Mouse (Mus musculus) megakaryocyte-erythroid progenitor cell, adult 5-6 weeks (primary cell): ENCODE data around the gene Vps37c. TPM values are rescaled to one million over a fixed set of nuclear protein-coding genes. Genes with fewer than 3 reads are reported as not detected.

ENCODE experiments used
- ATAC-seq: replicated peaks from 2 replicates; pipeline ENCODE4 v1.8.0; 2016; ENCODE audit warnings: mild to moderate bottlenecking, inconsistent platforms; ENCODE audit not compliant: severe bottlenecking, poor library complexity, low FRiP score, low TSS enrichment
- total RNA-seq, 2 experiments: library from RNA; stranded (forward) in 1 of 2; stranded (reverse) in 1 of 2; fragments of 200-1000, 215-1000 nt in 1 of 2; fragments of >200 nt in 1 of 2; fragmentation: Nextera tagmentation in 1 of 2; gene quantifications; 2 replicates each; pipeline ENCODE4 v1.2.3; 2014 to 2017

Vps37c gene
- total RNA-seq, 2 experiments from 2014 or later = 6.9 to 20.2 TPM

GRCm38 (mm10) chr19:10733501-10734127 lies 45.1 kb downstream of the Vps37c start:
- no peak for ATAC-seq

GRCm38 (mm10) chr19:10734554-10734953 lies 46.0 kb downstream of the Vps37c start:
- no peak for ATAC-seq

GRCm38 (mm10) chr19:10735061-10735460 lies 46.5 kb downstream of the Vps37c start:
- ATAC-seq = no peak

- no peak for ATAC-seq
Measured at GRCm38 (mm10) chr19:10735861-10736260, 47.3 kb downstream of the Vps37c start.

GRCm38 (mm10) chr19:10738038-10738437 lies 49.5 kb downstream of the Vps37c start:
- ATAC-seq = no peak

- ATAC-seq = no peak
Measured at GRCm38 (mm10) chr19:10738811-10739210, 50.3 kb downstream of the Vps37c start, which contains the start of gene Cd5. TSS of gene Cd5 (minus strand) at chr19:10739002.

GRCm38 (mm10) chr19:10739916-10740315 lies 51.4 kb downstream of the Vps37c start:
- ATAC-seq = no peak

GRCm38 (mm10) chr19:10740641-10741440 lies 52.3 kb downstream of the Vps37c start:
- ATAC-seq = no peak

GRCm38 (mm10) chr19:10742145-10742544 lies 53.6 kb downstream of the Vps37c start:
- ATAC-seq = no peak

- no peak for ATAC-seq
Measured at GRCm38 (mm10) chr19:10742565-10742964, 54.0 kb downstream of the Vps37c start.

- no peak for ATAC-seq
Measured at GRCm38 (mm10) chr19:10747182-10747581, 58.6 kb downstream of the Vps37c start.

GRCm38 (mm10) chr19:10747718-10748117 lies 59.2 kb downstream of the Vps37c start:
- ATAC-seq = no peak

GRCm38 (mm10) chr19:10748401-10749102 lies 60.0 kb downstream of the Vps37c start:
- no peak for ATAC-seq

GRCm38 (mm10) chr19:10749295-10749694 lies 60.8 kb downstream of the Vps37c start:
- ATAC-seq = no peak

GRCm38 (mm10) chr19:10750161-10750560 lies 61.6 kb downstream of the Vps37c start:
- no peak for ATAC-seq

GRCm38 (mm10) chr19:10751607-10752006 lies 63.1 kb downstream of the Vps37c start:
- no peak for ATAC-seq

GRCm38 (mm10) chr19:10752106-10752505 lies 63.6 kb downstream of the Vps37c start:
- ATAC-seq = no peak

- no peak for ATAC-seq
Measured at GRCm38 (mm10) chr19:10752646-10753045, 64.1 kb downstream of the Vps37c start.

- ATAC-seq = no peak
Measured at GRCm38 (mm10) chr19:10757125-10757524, 68.6 kb downstream of the Vps37c start.

- ATAC-seq = no peak
Measured at GRCm38 (mm10) chr19:10757526-10757925, 69.0 kb downstream of the Vps37c start.
